Mouse (Mus musculus): ENCODE data around the gene Prdm4.

The Prdm4 gene

DNA sequence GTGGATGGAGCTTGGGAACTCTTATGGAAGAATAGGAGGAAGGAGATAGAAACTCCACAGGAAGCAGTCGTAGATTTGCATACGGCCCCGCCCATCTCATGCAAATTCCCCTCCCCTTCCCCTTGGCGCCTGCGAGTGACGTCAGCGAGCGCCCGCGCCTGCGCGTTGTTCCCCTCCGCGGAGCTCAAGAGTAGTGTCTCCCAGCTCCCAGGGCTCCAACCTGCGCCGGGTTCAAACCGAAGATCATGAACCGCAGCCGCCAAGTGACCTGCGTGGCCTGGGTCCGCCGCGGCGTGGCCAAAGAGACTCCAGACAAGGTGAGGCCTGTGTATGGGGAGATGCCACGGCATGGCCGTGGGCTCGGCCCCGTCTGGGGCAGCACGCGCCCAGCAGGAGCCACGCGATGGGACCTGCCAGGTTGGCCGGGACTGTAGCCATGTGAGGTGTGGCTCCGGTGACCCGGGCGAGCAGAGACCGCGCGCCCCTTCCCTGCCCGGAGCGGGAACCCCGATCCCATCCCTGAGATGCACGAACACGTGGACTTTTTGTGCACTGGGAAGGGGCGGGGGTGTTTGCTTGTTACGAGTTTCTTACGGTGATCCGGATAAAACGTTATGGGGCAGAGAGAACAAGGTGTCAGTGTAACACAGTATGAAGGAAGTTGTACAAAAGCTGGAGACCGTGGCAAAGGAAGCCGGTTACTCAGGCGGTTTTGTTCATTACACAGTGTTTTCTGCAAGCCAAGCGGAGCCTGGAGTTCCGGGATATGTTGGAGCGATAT is 45.1 kb downstream of the Prdm4 start:
- peak; percentile 97 for DNase-seq

DNA sequence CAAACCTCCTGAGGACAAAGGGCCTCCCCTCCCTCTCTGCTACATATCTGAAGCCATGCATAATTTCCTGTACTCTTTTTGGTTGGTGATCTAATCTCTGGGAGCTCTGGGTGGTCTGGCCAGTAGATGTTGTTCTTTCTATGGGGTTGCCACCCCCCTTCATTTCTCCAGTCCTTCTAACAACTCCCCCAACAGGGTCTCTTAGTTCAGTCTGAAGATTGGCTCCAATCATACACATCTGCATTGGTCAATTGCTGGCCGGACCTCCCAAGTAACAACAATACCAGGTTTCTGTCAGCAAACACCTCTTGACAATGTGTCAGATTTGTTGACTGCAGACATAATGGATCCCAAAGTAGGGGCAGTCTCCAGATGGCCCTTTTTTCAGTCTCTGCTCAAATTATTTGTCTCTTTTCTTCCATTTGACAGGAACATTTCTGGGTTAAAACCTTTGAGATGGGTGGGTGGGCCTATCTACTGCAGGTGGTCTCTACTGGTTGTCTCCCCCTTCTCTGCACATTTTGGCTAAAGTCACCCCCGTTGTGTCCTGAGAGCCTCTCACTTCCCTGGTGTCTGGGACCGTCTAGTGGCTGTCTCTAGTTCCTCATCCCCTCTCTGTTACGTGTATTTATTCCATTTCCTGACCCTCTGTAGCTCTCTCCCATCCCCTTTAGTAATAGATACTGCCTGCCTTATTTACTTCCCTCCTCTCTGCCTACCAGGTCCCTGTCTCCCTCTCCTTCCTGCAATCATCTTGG is 70.7 kb downstream of the Prdm4 start:
- DNase-seq: no peak

Measured in cerebellum, postnatal 10 days (tissue).